Mouse (Mus musculus) lung, postnatal 0 days (tissue): ENCODE measurements around the gene Acap2. TPM values are rescaled to one million over a fixed set of nuclear protein-coding genes. Genes with fewer than 3 reads are reported as not detected.

Source experiments
- ATAC-seq: fragments of 200-750 bp; cut with Nextera tagmentation; 2 replicates; pipeline ENCODE4 v1.8.0; 2017; ENCODE audit warnings: moderate library complexity
- DNase-seq: peaks from one replicate; pipeline ENCODE4 v3.0.0-alpha.2; 2016; ENCODE audit warnings: low spot score
- H3K27ac ChIP-seq: fragments of 300-500 bp; sonication (generic); 2 replicates; pipeline ENCODE4 v1.5.1; 2014; ENCODE audit warnings: antibody characterized with exemption, mild to moderate bottlenecking, low read length, mixed read lengths
- H3K27me3 ChIP-seq: fragments of 300-500 bp; sonication (generic); replicated peaks from 2 replicates; pipeline ENCODE4 v1.6.1; 2014; ENCODE audit warnings: low read length, mixed read lengths; ENCODE audit not compliant: insufficient read depth
- H3K36me3 ChIP-seq: fragments of 300-500 bp; sonication (generic); 2 replicates; pipeline ENCODE4 v1.6.1; 2014; ENCODE audit warnings: low read length, mixed read lengths; ENCODE audit not compliant: insufficient read depth
- H3K4me1 ChIP-seq: fragments of 300-500 bp; sonication (generic); 2 replicates; pipeline ENCODE4 v1.6.1; 2014; ENCODE audit warnings: antibody characterized with exemption, low read depth, low read length, mixed read lengths; ENCODE audit not compliant: insufficient read depth
- H3K4me2 ChIP-seq: fragments of 300-500 bp; sonication (generic); replicated peaks from 2 replicates; pipeline ENCODE4 v1.6.1; 2014; ENCODE audit warnings: low read depth, mild to moderate bottlenecking, low read length, moderate library complexity, mixed read lengths
- H3K4me3 ChIP-seq: fragments of 300-500 bp; sonication (generic); 2 replicates; pipeline ENCODE4 v1.5.1; 2014; ENCODE audit warnings: low read depth, low read length
- H3K9ac ChIP-seq: fragments of 300-500 bp; sonication (generic); replicated peaks from 2 replicates; pipeline ENCODE4 v1.6.1; 2014; ENCODE audit warnings: low read depth, mild to moderate bottlenecking
- H3K9me3 ChIP-seq: fragments of 300-500 bp; sonication (generic); 2 replicates; pipeline ENCODE4 v1.6.1; 2016; ENCODE audit warnings: low read length, mixed read lengths
- CTCF ChIP-seq: IDR thresholded peaks from 2 replicates; pipeline ENCODE4 v1.5.1; 2016; ENCODE audit warnings: antibody characterized with exemption, mild to moderate bottlenecking
- EP300 ChIP-seq: IDR thresholded peaks from 2 replicates; pipeline ENCODE4 v1.6.1; 2016; ENCODE audit warnings: antibody characterized with exemption, mild to moderate bottlenecking, control low read depth
- WGBS: fragments of 180-500 bp; shearing (Covaris S2); extraction: QIAGEN DNeasy Blood & Tissue Kit; methylation state at CpG from one replicate; pipeline ENCODE4 v1.1.7; 2014; 5-methylcytosine and 5-hydroxymethylcytosine counted together
- polyA plus RNA-seq: library from polyadenylated mRNA; unstranded; fragments of >200 nt; fragmentation: Nextera tagmentation; extraction: Ambion mirVana; gene quantifications from 2 replicates; pipeline ENCODE4 v1.2.1, GENCODE M21; 2015

Gene Acap2
- polyA plus RNA-seq, 1 experiment from 2014 or later: 22.0 TPM

- Histone ChIP-seq H3K4me1 (no peaks in the 10 kb centered on the region), H3K4me2 (no peak overlapping the region), H3K9ac (no peak overlapping the region; the same call in 1 of the 2 replicates), H3K4me3 (no peak overlapping the region), H3K9me3 (no peaks in the 10 kb centered on the region), H3K27me3 (no peaks in the 10 kb centered on the region), H3K27ac (peak overlapping the region; percentile 20; the same call in 1 of the 2 replicates), H3K36me3 (no peaks in the 10 kb centered on the region)
- peak; percentile 49 for ATAC-seq
- TF ChIP-seq EP300: no peak
- no peak for TF ChIP-seq CTCF
- peak; percentile 59 for DNase-seq
- WGBS: 40% methylated on average over 14 of the region's 14 CpGs
Observed at GRCm38 (mm10) chr16:31046217-31046659, 154.8 kb downstream of the Acap2 start.

- Histone ChIP-seq H3K36me3 (no peaks in the 10 kb centered on the region), H3K27ac (no peak overlapping the region), H3K4me2 (no peak overlapping the region), H3K4me1 (no peaks in the 10 kb centered on the region), H3K4me3 (no peak overlapping the region), H3K9ac (no peak overlapping the region), H3K9me3 (no peaks in the 10 kb centered on the region), H3K27me3 (no peaks in the 10 kb centered on the region)
- DNase-seq: no peak
- TF ChIP-seq CTCF: no peak
- no peak for TF ChIP-seq EP300
- no peak for ATAC-seq
- WGBS: 69% methylated on average over 5 of the region's 5 CpGs
Observed at GRCm38 (mm10) chr16:31045211-31045610, 155.8 kb downstream of the Acap2 start.

- WGBS: 72% methylated on average over 5 of the region's 5 CpGs
- no peak for DNase-seq
Observed at GRCm38 (mm10) chr16:31043136-31043535, 157.9 kb downstream of the Acap2 start.

More at GRCm38 (mm10) chr16:31043136-31043535, 157.9 kb downstream of the Acap2 start:
- H3K27ac ChIP-seq: no peak overlapping the region
- no peak overlapping the region for H3K9ac ChIP-seq
- H3K4me3 ChIP-seq: no peak overlapping the region
- no peaks in the 10 kb centered on the region for H3K36me3 ChIP-seq
- TF ChIP-seq EP300 (no peak), CTCF (no peak)
- no peaks in the 10 kb centered on the region for H3K9me3 ChIP-seq
- ATAC-seq: peak; percentile 30; the same call in 1 of the 2 replicates
- no peaks in the 10 kb centered on the region for H3K27me3 ChIP-seq
- H3K4me1 ChIP-seq: no peaks in the 10 kb centered on the region
- no peak overlapping the region for H3K4me2 ChIP-seq

Other genes with a start within 250 kb of the Acap2 start
- gene Xxylt1, start 119.8 kb downstream of the Acap2 start, polyA plus RNA-seq: 8.0 and 8.2 TPM in 2 replicates
- gene Ppp1r2, start 74.0 kb upstream of the Acap2 start, polyA plus RNA-seq: 143 and 160 TPM in 2 replicates
- gene Apod, start 113.6 kb upstream of the Acap2 start, polyA plus RNA-seq: 0.96 and 2.1 TPM in 2 replicates
- 1.9 and 2.0 TPM in 2 replicates for gene Bdh1, start 221.0 kb upstream of the Acap2 start, polyA plus RNA-seq